Mouse (Mus musculus) hindbrain, embryonic 15.5 days (tissue): Measurements from ENCODE around the gene Meis2. TPM values are rescaled to one million over a fixed set of nuclear protein-coding genes. Genes with fewer than 3 reads are reported as not detected.

Experiments
- ATAC-seq: fragments of 200-750 bp; cut with Nextera tagmentation; 2 replicates; pipeline ENCODE4 v1.8.0; 2017; ENCODE audit warnings: low read depth, moderate number of reproducible peaks, moderate TSS enrichment; ENCODE audit not compliant: low FRiP score
- H3K27ac ChIP-seq: fragments of 300-500 bp; sonication (generic); replicated peaks from 2 replicates; pipeline ENCODE4 v1.5.1; 2015; ENCODE audit warnings: mild to moderate bottlenecking, inconsistent platforms
- H3K27me3 ChIP-seq: fragments of 300-500 bp; sonication (generic); 2 replicates; pipeline ENCODE4 v1.6.1; 2015; ENCODE audit warnings: control low read depth, inconsistent platforms
- H3K36me3 ChIP-seq: fragments of 300-500 bp; sonication (generic); 2 replicates; pipeline ENCODE4 v1.6.1; 2015; ENCODE audit warnings: control low read depth, inconsistent platforms
- H3K4me1 ChIP-seq: fragments of 300-500 bp; sonication (generic); replicated peaks from 2 replicates; pipeline ENCODE4 v1.6.1; 2015; ENCODE audit warnings: control low read depth, inconsistent platforms
- H3K4me2 ChIP-seq: fragments of 300-500 bp; sonication (generic); 2 replicates; pipeline ENCODE4 v1.6.1; 2015; ENCODE audit warnings: moderate library complexity, mild to moderate bottlenecking, inconsistent platforms
- H3K4me3 ChIP-seq: fragments of 300-500 bp; sonication (generic); 2 replicates; pipeline ENCODE4 v1.5.1; 2015; ENCODE audit warnings: mild to moderate bottlenecking, inconsistent platforms
- H3K9ac ChIP-seq: fragments of 300-500 bp; sonication (generic); 2 replicates; pipeline ENCODE4 v1.6.1; 2015; ENCODE audit warnings: inconsistent platforms
- H3K9me3 ChIP-seq: fragments of 300-500 bp; sonication (generic); 2 replicates; pipeline ENCODE4 v1.6.1; 2016; ENCODE audit warnings: control low read depth, inconsistent platforms
- WGBS: fragments of 180-500 bp; shearing (Covaris S2); methylation state at CpG from one replicate; pipeline ENCODE4 v1.1.7; 2015; 5-methylcytosine and 5-hydroxymethylcytosine counted together
- polyA plus RNA-seq: library from polyadenylated mRNA; unstranded; fragments of >200 nt; fragmentation: Nextera tagmentation; extraction: Ambion mirVana; gene quantifications from 2 replicates; pipeline ENCODE4 v1.2.1, GENCODE M21; 2015

Meis2 gene
- polyA plus RNA-seq = 139 and 140 TPM in 2 replicates

GRCm38 (mm10) chr2:116065570-116066005 lies at the start of gene Meis2:
Meis2 (minus strand) TSS chr2:116065839.
- Histone ChIP-seq H3K27ac (peak within 1 kb of the TSS; percentile 97), H3K27me3 (no peaks in the 10 kb centered on the region), H3K9ac (peak within 1 kb of the TSS; percentile 92), H3K4me3 (peak within 1 kb of the TSS; percentile 68), H3K36me3 (no peaks in the 10 kb centered on the region), H3K9me3 (no peaks in the 10 kb centered on the region), H3K4me2 (peak within 1 kb of the TSS; percentile 73), H3K4me1 (0 out of 2 replicates have a peak, but pooled peaks cover 15% of the 10 kb centered on the region)
- under 1% methylated on average over 24 of the region's 37 CpGs for WGBS
- peak; percentile 81 for ATAC-seq

- no peaks in the 10 kb centered on the region for H3K9me3 ChIP-seq
- H3K9ac ChIP-seq = no peak overlapping the region
- 69% methylated on average over 4 of the region's 4 CpGs for WGBS
- no peaks in the 10 kb centered on the region for H3K4me1 ChIP-seq
- H3K4me3 ChIP-seq = no peak overlapping the region
- H3K36me3 ChIP-seq = no peaks in the 10 kb centered on the region
- H3K27ac ChIP-seq = no peak overlapping the region
- ATAC-seq = no peak
- no peaks in the 10 kb centered on the region for H3K27me3 ChIP-seq
- no peak overlapping the region for H3K4me2 ChIP-seq
Observed at GRCm38 (mm10) chr2:116106194-116106593, 40.6 kb upstream of the Meis2 start.

- H3K36me3 ChIP-seq = no peaks in the 10 kb centered on the region
- H3K27me3 ChIP-seq = no peaks in the 10 kb centered on the region
- H3K4me2 ChIP-seq = no peak overlapping the region
- no peak overlapping the region for H3K9ac ChIP-seq
- ATAC-seq = no peak
- no peak overlapping the region for H3K4me3 ChIP-seq
- no peaks in the 10 kb centered on the region for H3K4me1 ChIP-seq
- no peaks in the 10 kb centered on the region for H3K9me3 ChIP-seq
- no peak overlapping the region for H3K27ac ChIP-seq
- 65% methylated on average over 3 of the region's 3 CpGs for WGBS
Observed at GRCm38 (mm10) chr2:116105179-116105578, 39.5 kb upstream of the Meis2 start.

GRCm38 (mm10) chr2:116103411-116103996 lies 37.9 kb upstream of the Meis2 start:
- Histone ChIP-seq H3K4me3 (no peak overlapping the region), H3K9ac (no peak overlapping the region), H3K36me3 (no peaks in the 10 kb centered on the region), H3K27me3 (no peaks in the 10 kb centered on the region), H3K4me2 (no peak overlapping the region), H3K27ac (no peak overlapping the region), H3K9me3 (no peaks in the 10 kb centered on the region), H3K4me1 (no peaks in the 10 kb centered on the region)
- WGBS = 46% methylated on average over 5 of the region's 5 CpGs
- no peak for ATAC-seq

- Histone ChIP-seq H3K27ac (no peak overlapping the region), H3K36me3 (no peaks in the 10 kb centered on the region), H3K9ac (no peak overlapping the region), H3K4me3 (no peak overlapping the region), H3K27me3 (no peaks in the 10 kb centered on the region), H3K4me2 (no peak overlapping the region), H3K4me1 (no peaks in the 10 kb centered on the region), H3K9me3 (no peaks in the 10 kb centered on the region)
- no peak for ATAC-seq
Observed at GRCm38 (mm10) chr2:116101221-116101620, 35.6 kb upstream of the Meis2 start.

GRCm38 (mm10) chr2:116080961-116081360 lies 15.3 kb upstream of the Meis2 start:
- 84% methylated on average over 2 of the region's 2 CpGs for WGBS
- H3K27ac ChIP-seq = no peak overlapping the region
- no peak overlapping the region for H3K9ac ChIP-seq
- ATAC-seq = no peak
- H3K4me1 ChIP-seq = peaks cover 5% of the 10 kb centered on the region
- H3K4me3 ChIP-seq = no peak overlapping the region
- H3K4me2 ChIP-seq = no peak overlapping the region
- 0 out of 2 replicates have a peak, but pooled peaks cover 6% of the 10 kb centered on the region for H3K27me3 ChIP-seq
- no peaks in the 10 kb centered on the region; the same call in 1 of the 2 replicates for H3K9me3 ChIP-seq
- H3K36me3 ChIP-seq = no peaks in the 10 kb centered on the region

GRCm38 (mm10) chr2:116078841-116079240 lies 13.2 kb upstream of the Meis2 start:
- 89% methylated on average over 2 of the region's 2 CpGs for WGBS
- Histone ChIP-seq H3K27me3 (0 out of 2 replicates have a peak, but pooled peaks cover 6% of the 10 kb centered on the region), H3K4me3 (no peak overlapping the region), H3K4me1 (peaks cover 20% of the 10 kb centered on the region), H3K9me3 (no peaks in the 10 kb centered on the region; the same call in 1 of the 2 replicates), H3K36me3 (no peaks in the 10 kb centered on the region), H3K9ac (no peak overlapping the region), H3K4me2 (no peak overlapping the region), H3K27ac (no peak overlapping the region)
- ATAC-seq = no peak

GRCm38 (mm10) chr2:116077716-116078115 lies 12.1 kb upstream of the Meis2 start:
- H3K9ac ChIP-seq = no peak overlapping the region
- no peaks in the 10 kb centered on the region; the same call in 1 of the 2 replicates for H3K9me3 ChIP-seq
- 78% methylated on average over 3 of the region's 3 CpGs for WGBS
- no peak overlapping the region for H3K4me3 ChIP-seq
- no peaks in the 10 kb centered on the region for H3K36me3 ChIP-seq
- H3K4me1 ChIP-seq = peaks cover 20% of the 10 kb centered on the region
- no peak for ATAC-seq
- H3K4me2 ChIP-seq = no peak overlapping the region
- 0 out of 2 replicates have a peak, but pooled peaks cover 6% of the 10 kb centered on the region for H3K27me3 ChIP-seq
- H3K27ac ChIP-seq = no peak overlapping the region

- Histone ChIP-seq H3K4me3 (no peak overlapping the region), H3K4me1 (peaks cover 26% of the 10 kb centered on the region), H3K9ac (no peak overlapping the region), H3K9me3 (no peaks in the 10 kb centered on the region; the same call in 1 of the 2 replicates), H3K36me3 (no peaks in the 10 kb centered on the region), H3K27me3 (0 out of 2 replicates have a peak, but pooled peaks cover 6% of the 10 kb centered on the region), H3K4me2 (no peak overlapping the region), H3K27ac (0 out of 2 replicates have a peak overlapping the region, but pooled peaks have one; percentile 20)
- no peak for ATAC-seq
Observed at GRCm38 (mm10) chr2:116076752-116077480, 11.3 kb upstream of the Meis2 start.

- Histone ChIP-seq H3K27me3 (0 out of 2 replicates have a peak, but pooled peaks cover 6% of the 10 kb centered on the region), H3K36me3 (no peaks in the 10 kb centered on the region), H3K4me2 (peak overlapping the region; percentile 73), H3K4me1 (peaks cover 30% of the 10 kb centered on the region), H3K4me3 (peak overlapping the region; percentile 39), H3K9ac (peak overlapping the region; percentile 34), H3K9me3 (no peaks in the 10 kb centered on the region; the same call in 1 of the 2 replicates), H3K27ac (peak overlapping the region; percentile 80)
- under 1% methylated on average over 23 of the region's 23 CpGs for WGBS
- peak; percentile 68 for ATAC-seq
Observed at GRCm38 (mm10) chr2:116075902-116076301, 10.3 kb upstream of the Meis2 start.

- Histone ChIP-seq H3K4me1 (peaks cover 30% of the 10 kb centered on the region), H3K9ac (peak overlapping the region; percentile 34), H3K27ac (peak overlapping the region; percentile 80), H3K36me3 (no peaks in the 10 kb centered on the region), H3K27me3 (0 out of 2 replicates have a peak, but pooled peaks cover 6% of the 10 kb centered on the region), H3K4me3 (peak overlapping the region; percentile 39), H3K9me3 (no peaks in the 10 kb centered on the region), H3K4me2 (peak overlapping the region; percentile 73)
- under 1% methylated on average over 20 of the region's 20 CpGs for WGBS
- peak; percentile 43; the same call in 1 of the 2 replicates for ATAC-seq
Observed at GRCm38 (mm10) chr2:116075477-116075876, 9.8 kb upstream of the Meis2 start.
